Mouse (Mus musculus) CH12.LX (cell line): ENCODE measurements around the gene Tcp11l2. TPM values are rescaled to one million over a fixed set of nuclear protein-coding genes. Genes with fewer than 3 reads are reported as not detected.

Experiments
- DNase-seq: peaks from one replicate; pipeline ENCODE4 v3.0.0-alpha.2; 2013; ENCODE audit errors: extremely low read depth
- H3K27ac ChIP-seq: 2 replicates; pipeline ENCODE4 v1.5.1; 2012; ENCODE audit warnings: low read depth, mild to moderate bottlenecking, control low read depth, moderate library complexity; ENCODE audit not compliant: insufficient read depth
- H3K27me3 ChIP-seq: replicated peaks from 2 replicates; pipeline ENCODE3; 2012; ENCODE audit warnings: inconsistent platforms
- H3K36me3 ChIP-seq, 2 experiments: replicated peaks in 1 of 2; 2 replicates each; pipeline versions ENCODE3 to v1.6.1; 2012; ENCODE audit warnings: inconsistent platforms in 1 of 2, low read length in 1 of 2, mild to moderate bottlenecking in 1 of 2, mixed read lengths in 1 of 2, moderate library complexity in 1 of 2; ENCODE audit not compliant: control insufficient read depth in 1 of 2, insufficient read depth in 1 of 2
- H3K4me1 ChIP-seq, 2 experiments: 2 replicates each; pipeline ENCODE4 v1.6.1; 2012; ENCODE audit warnings: inconsistent platforms in 1 of 2, moderate library complexity in 1 of 2; ENCODE audit not compliant: insufficient read depth in 2 of 2, control insufficient read depth in 1 of 2
- H3K4me2 ChIP-seq: 2 replicates; pipeline ENCODE4 v1.6.1; 2012; ENCODE audit warnings: low read depth, mild to moderate bottlenecking, control low read depth; ENCODE audit not compliant: poor library complexity, insufficient read depth, severe bottlenecking
- H3K4me3 ChIP-seq, 3 experiments: fragments of 150-350 bp in 1 of 3; sonication (generic) in 1 of 3; replicated peaks in 1 of 3; 2 replicates each; pipeline versions ENCODE3 to v1.5.1; 2011 to 2012; ENCODE audit warnings: low read depth in 2 of 3, low read length in 2 of 3, mild to moderate bottlenecking in 2 of 3, moderate library complexity in 2 of 3, control low read depth in 1 of 3, improper control_type of control experiment in 1 of 3, inconsistent platforms in 1 of 3, mixed read lengths in 1 of 3; ENCODE audit not compliant: poor library complexity in 1 of 3
- H3K79me2 ChIP-seq: replicated peaks from 2 replicates; pipeline ENCODE4 v1.6.1; 2012; ENCODE audit warnings: mild to moderate bottlenecking, moderate library complexity; ENCODE audit not compliant: control insufficient read depth, poor library complexity, insufficient read depth, severe bottlenecking; ENCODE audit errors: extremely low read depth
- H3K9ac ChIP-seq: 2 replicates; pipeline ENCODE4 v1.6.1; 2012; ENCODE audit warnings: low read depth, mild to moderate bottlenecking, control low read depth, moderate library complexity; ENCODE audit not compliant: insufficient read depth
- H3K9me3 ChIP-seq: replicated peaks from 2 replicates; pipeline ENCODE3; 2012; ENCODE audit warnings: low read length, inconsistent platforms, mixed read lengths
- ETS1 ChIP-seq: conservative IDR thresholded peaks from 2 replicates; pipeline ENCODE4 v1.6.1; 2012; ENCODE audit warnings: low read depth, mild to moderate bottlenecking, inconsistent platforms, low read length, improper control_type of control experiment, moderate library complexity
- GABPA ChIP-seq: IDR thresholded peaks from 2 replicates; pipeline ENCODE4 v1.6.1; 2012; ENCODE audit warnings: low read depth, low read length, improper control_type of control experiment, inconsistent platforms; ENCODE audit not compliant: insufficient replicate concordance
- IRF4 ChIP-seq: IDR thresholded peaks from 2 replicates; pipeline ENCODE4 v1.6.1; 2014; ENCODE audit warnings: low read depth, mild to moderate bottlenecking, inconsistent platforms, low read length, improper control_type of control experiment
- MAX ChIP-seq: IDR thresholded peaks from 2 replicates; pipeline ENCODE4 v1.6.1; 2011; ENCODE audit warnings: low read length, improper control_type of control experiment
- MYC ChIP-seq: IDR thresholded peaks from 2 replicates; pipeline ENCODE4 v1.6.1; 2011; ENCODE audit warnings: low read depth, mild to moderate bottlenecking, improper control_type of control experiment, low read length
- PAX5 ChIP-seq: IDR thresholded peaks from 2 replicates; pipeline ENCODE4 v1.6.1; 2012; ENCODE audit warnings: low read length, inconsistent platforms, mixed read lengths
- SIN3A ChIP-seq: IDR thresholded peaks from 2 replicates; pipeline ENCODE4 v1.6.1; 2012; ENCODE audit warnings: low read length, improper control_type of control experiment, inconsistent platforms
- UBTF ChIP-seq: IDR thresholded peaks from 2 replicates; pipeline ENCODE4 v1.6.1; 2012; ENCODE audit warnings: low read depth, mild to moderate bottlenecking, inconsistent platforms, low read length, improper control_type of control experiment, moderate library complexity
- USF1 ChIP-seq: IDR thresholded peaks from 2 replicates; pipeline ENCODE4 v1.6.1; 2014; ENCODE audit warnings: low read depth, mild to moderate bottlenecking, inconsistent platforms, low read length, improper control_type of control experiment
- ZC3H11A ChIP-seq: IDR thresholded peaks from 2 replicates; pipeline ENCODE4 v1.6.1; 2012; ENCODE audit warnings: low read depth, mild to moderate bottlenecking, inconsistent platforms, low read length, improper control_type of control experiment
- ZMIZ1 ChIP-seq: IDR thresholded peaks from 2 replicates; pipeline ENCODE4 v1.6.1; 2012; ENCODE audit warnings: low read depth, mild to moderate bottlenecking, inconsistent platforms, low read length, improper control_type of control experiment
- ZNF384 ChIP-seq: IDR thresholded peaks from 2 replicates; pipeline ENCODE4 v1.6.1; 2012; ENCODE audit warnings: low read depth, low read length, improper control_type of control experiment, inconsistent platforms
- dilution Hi-C: fragments of 300-500 bp; cut with MboI; formaldehyde crosslinking; loops from 2 replicates; pipeline ENCODE4 v1.14.3; 2020; ENCODE audit warnings: low sequenced_read_pairs; ENCODE audit not compliant: extremely low pct_unique_long_range_greater_than_20kb, extremely low pct_ligation_motif_present
- in situ Hi-C: fragments of 300-500 bp; cut with MboI; formaldehyde crosslinking; loops from 3 replicates; pipeline ENCODE4 v1.14.3; 2019; ENCODE audit warnings: low sequenced_read_pairs, low pct_ligation_motif_present, low pct_unique_long_range_greater_than_20kb, mixed read lengths
- polyA plus RNA-seq: library from polyadenylated mRNA; unstranded; fragments of >175 nt; gene quantifications from 2 replicates; pipeline ENCODE4 v1.2.1, GENCODE M21; 2012; ENCODE audit warnings: low read depth; ENCODE audit not compliant: insufficient read length
- total RNA-seq, 2 experiments: library from RNA; depleted of rRNA; stranded (reverse); fragments of 300-350 nt in 1 of 2; fragments of >200 nt in 1 of 2; gene quantifications; 2 replicates each; pipeline ENCODE4 v1.2.3; 2012 to 2014

The Tcp11l2 gene
- total and polyA plus RNA-seq, 3 experiments, result 2.6 to 6.0 (median 2.9) TPM

DNA sequence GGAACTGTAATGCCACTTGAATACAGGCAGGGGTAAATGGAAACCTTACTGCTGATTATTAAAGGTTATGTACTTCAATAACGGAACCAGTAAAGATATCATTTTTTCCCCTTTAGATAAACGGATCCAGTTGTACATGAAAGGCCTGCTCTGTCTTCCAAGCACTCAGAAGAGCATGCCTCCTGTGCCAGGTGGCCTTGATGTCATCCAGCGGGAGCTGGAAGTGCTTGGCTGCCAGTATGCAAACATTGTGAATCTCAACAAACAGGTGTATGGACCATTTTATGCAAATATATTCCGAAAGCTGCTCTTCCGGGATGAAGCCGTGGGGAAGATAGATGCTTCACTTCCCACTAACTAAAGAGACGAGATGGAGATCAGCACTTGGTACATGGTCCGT lies 36.9 kb downstream of the Tcp11l2 start:
- in situ Hi-C loops (no loop called here), dilution Hi-C loops (no loop called here)
- H3K36me3 ChIP-seq, result peaks cover 0 to 4% of the 10 kb centered on the region in 2 experiments
- DNase-seq, result no peak
- H3K9ac ChIP-seq, result no peak overlapping the region
- H3K79me2 ChIP-seq, result no peaks in the 10 kb centered on the region
- no peak overlapping the region for H3K4me2 ChIP-seq
- no peak overlapping the region for H3K4me3 ChIP-seq
- no peaks in the 10 kb centered on the region for H3K27me3 ChIP-seq
- peaks cover 5 to 41% of the 10 kb centered on the region in 2 experiments; a peak in 3 of 4 replicates for H3K4me1 ChIP-seq
- no peak overlapping the region for H3K27ac ChIP-seq
- TF ChIP-seq USF1 (no peak), UBTF (no peak), ZMIZ1 (no peak), ZNF384 (no peak)
- no peaks in the 10 kb centered on the region for H3K9me3 ChIP-seq

DNA sequence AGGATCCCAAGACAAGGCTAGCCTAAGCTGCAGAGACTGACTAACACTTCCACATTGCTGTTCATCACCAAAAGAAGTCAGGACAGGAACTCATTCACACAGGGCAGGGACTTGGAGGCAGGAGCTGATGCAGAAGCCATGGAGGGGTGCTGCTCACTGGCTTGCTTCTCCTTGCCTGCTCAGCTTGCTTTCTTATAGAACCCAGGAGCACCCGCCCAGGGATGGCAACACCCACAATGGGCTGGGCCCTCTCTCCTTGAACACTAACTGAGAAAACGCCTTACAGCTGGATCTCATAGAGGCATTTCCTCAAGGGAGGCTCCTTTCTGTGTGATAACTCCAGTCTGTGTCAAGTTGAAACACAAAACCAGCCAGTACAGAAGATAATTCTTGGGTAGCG lies 38.6 kb downstream of the Tcp11l2 start:
- Histone ChIP-seq H3K4me2 (no peak overlapping the region), H3K36me3 (peaks cover 0 to 1% of the 10 kb centered on the region in 2 experiments), H3K79me2 (no peaks in the 10 kb centered on the region), H3K27me3 (no peaks in the 10 kb centered on the region), H3K9me3 (no peaks in the 10 kb centered on the region), H3K4me3 (no peak overlapping the region), H3K27ac (no peak overlapping the region), H3K9ac (no peak overlapping the region), H3K4me1 (peaks cover 5 to 41% of the 10 kb centered on the region in 2 experiments; a peak in 3 of 4 replicates)
- no peak for TF ChIP-seq ETS1
- no peak for TF ChIP-seq ZC3H11A
- no peak for TF ChIP-seq MYC
- no peak for TF ChIP-seq PAX5
- TF ChIP-seq SIN3A, result no peak
- TF ChIP-seq IRF4, result no peak
- TF ChIP-seq MAX, result no peak
- no peak for TF ChIP-seq GABPA
- dilution Hi-C loops, result no loop called here
- DNase-seq, result no peak
- in situ Hi-C loops, result no loop called here
